Mouse (Mus musculus): Measurements from ENCODE around the gene Nfyc. TPM values are rescaled to one million over a fixed set of nuclear protein-coding genes. Genes with fewer than 3 reads are reported as not detected.

Nfyc gene
- total and polyA plus RNA-seq, 2 experiments from 2014 or later: 91.1 to 174 TPM

GRCm38 (mm10) chr4:120725516-120726090 lies 105.8 kb downstream of the Nfyc start:
- H3K4me1 ChIP-seq (ENCODE audit: control insufficient read depth, insufficient read depth): peaks cover 29% of the 10 kb centered on the region
- peak overlapping the region; percentile 23; the same call in 1 of the 2 replicates for H3K4me2 ChIP-seq (ENCODE audit: low read depth, low read length)
- no peak overlapping the region for H3K4me3 ChIP-seq (ENCODE audit: low read depth, low read length)
- H3K9me3 ChIP-seq (replicated peaks; ENCODE audit: control insufficient read depth, low read length): no peaks in the 10 kb centered on the region
- ATAC-seq (ENCODE audit: insufficient read depth, low read depth) (peak; percentile 4; the same call in 1 of the 2 replicates), DNase-seq (ENCODE audit: low spot score) (no peak)
- WGBS: 67% methylated on average over 5 of the region's 5 CpGs
- no peak for TF ChIP-seq CTCF (IDR thresholded peaks at IDR 0.05; ENCODE audit: low read depth)
- H3K27me3 ChIP-seq (ENCODE audit: control insufficient read depth, insufficient read depth, low read length): no peaks in the 10 kb centered on the region
- H3K9ac ChIP-seq (replicated peaks; ENCODE audit: low read depth, low read length): no peak overlapping the region
- no peaks in the 10 kb centered on the region for H3K36me3 ChIP-seq (replicated peaks; ENCODE audit: control insufficient read depth, insufficient read depth, low read length)
- peak overlapping the region; percentile 71 for H3K27ac ChIP-seq (ENCODE audit: low read depth)

- WGBS: 81% methylated on average over 2 of the region's 2 CpGs
- no peak for ATAC-seq (ENCODE audit: insufficient read depth, low read depth)
- no peak for TF ChIP-seq CTCF (IDR thresholded peaks at IDR 0.05; ENCODE audit: low read depth)
Measured at GRCm38 (mm10) chr4:120721574-120721973, 109.8 kb downstream of the Nfyc start.

GRCm38 (mm10) chr4:120719152-120719551 lies 112.2 kb downstream of the Nfyc start:
- peaks cover 29% of the 10 kb centered on the region for H3K27me3 ChIP-seq (ENCODE audit: control insufficient read depth, insufficient read depth, low read length)

More at GRCm38 (mm10) chr4:120721574-120721973, 109.8 kb downstream of the Nfyc start:
- Histone ChIP-seq H3K4me3 (ENCODE audit: low read depth, low read length) (no peak overlapping the region), H3K27ac (ENCODE audit: low read depth) (no peak overlapping the region), H3K27me3 (ENCODE audit: control insufficient read depth, insufficient read depth, low read length) (peaks cover 11% of the 10 kb centered on the region; the same call in 1 of the 2 replicates), H3K4me2 (ENCODE audit: low read depth, low read length) (no peak overlapping the region), H3K4me1 (ENCODE audit: control insufficient read depth, insufficient read depth) (peaks cover 16% of the 10 kb centered on the region), H3K36me3 (replicated peaks; ENCODE audit: control insufficient read depth, insufficient read depth, low read length) (no peaks in the 10 kb centered on the region), H3K9ac (replicated peaks; ENCODE audit: low read depth, low read length) (no peak overlapping the region), H3K9me3 (replicated peaks; ENCODE audit: control insufficient read depth, low read length) (no peaks in the 10 kb centered on the region)
- no peak for DNase-seq (ENCODE audit: low spot score)

GRCm38 (mm10) chr4:120717591-120717990 lies 113.8 kb downstream of the Nfyc start:
- H3K27me3 ChIP-seq (ENCODE audit: control insufficient read depth, insufficient read depth, low read length): peaks cover 29% of the 10 kb centered on the region

More at GRCm38 (mm10) chr4:120719152-120719551, 112.2 kb downstream of the Nfyc start:
- Histone ChIP-seq H3K9me3 (replicated peaks; ENCODE audit: control insufficient read depth, low read length) (no peaks in the 10 kb centered on the region), H3K27ac (ENCODE audit: low read depth) (no peak overlapping the region), H3K4me1 (ENCODE audit: control insufficient read depth, insufficient read depth) (peaks cover 6% of the 10 kb centered on the region), H3K4me3 (ENCODE audit: low read depth, low read length) (no peak overlapping the region), H3K9ac (replicated peaks; ENCODE audit: low read depth, low read length) (no peak overlapping the region), H3K36me3 (replicated peaks; ENCODE audit: control insufficient read depth, insufficient read depth, low read length) (no peaks in the 10 kb centered on the region), H3K4me2 (ENCODE audit: low read depth, low read length) (no peak overlapping the region)
- ATAC-seq (ENCODE audit: insufficient read depth, low read depth) (no peak), DNase-seq (ENCODE audit: low spot score) (no peak)
- WGBS: 41% methylated on average over 5 of the region's 5 CpGs
- TF ChIP-seq CTCF (IDR thresholded peaks at IDR 0.05; ENCODE audit: low read depth) (no peak), EP300 (IDR thresholded peaks at IDR 0.05; ENCODE audit: low read depth) (no peak)

GRCm38 (mm10) chr4:120716765-120717164 lies 114.6 kb downstream of the Nfyc start:
- Histone ChIP-seq H3K9me3 (replicated peaks; ENCODE audit: control insufficient read depth, low read length) (no peaks in the 10 kb centered on the region), H3K4me1 (ENCODE audit: control insufficient read depth, insufficient read depth) (peaks cover 6% of the 10 kb centered on the region), H3K4me3 (ENCODE audit: low read depth, low read length) (peak overlapping the region; percentile 31), H3K27me3 (ENCODE audit: control insufficient read depth, insufficient read depth, low read length) (peaks cover 29% of the 10 kb centered on the region), H3K36me3 (replicated peaks; ENCODE audit: control insufficient read depth, insufficient read depth, low read length) (no peaks in the 10 kb centered on the region), H3K4me2 (ENCODE audit: low read depth, low read length) (peak overlapping the region; percentile 58), H3K27ac (ENCODE audit: low read depth) (no peak overlapping the region), H3K9ac (replicated peaks; ENCODE audit: low read depth, low read length) (0 out of 2 replicates have a peak overlapping the region, but pooled peaks have one; percentile 4)
- no peak for TF ChIP-seq EP300 (IDR thresholded peaks at IDR 0.05; ENCODE audit: low read depth)
- no peak for TF ChIP-seq CTCF (IDR thresholded peaks at IDR 0.05; ENCODE audit: low read depth)
- DNase-seq (ENCODE audit: low spot score) (no peak), ATAC-seq (ENCODE audit: insufficient read depth, low read depth) (no peak)
- 15% methylated on average over 12 of the region's 12 CpGs for whole genome bisulfite sequencing

More at GRCm38 (mm10) chr4:120717591-120717990, 113.8 kb downstream of the Nfyc start:
- Histone ChIP-seq H3K9ac (replicated peaks; ENCODE audit: low read depth, low read length) (no peak overlapping the region), H3K4me1 (ENCODE audit: control insufficient read depth, insufficient read depth) (peaks cover 6% of the 10 kb centered on the region), H3K36me3 (replicated peaks; ENCODE audit: control insufficient read depth, insufficient read depth, low read length) (no peaks in the 10 kb centered on the region), H3K4me2 (ENCODE audit: low read depth, low read length) (no peak overlapping the region), H3K9me3 (replicated peaks; ENCODE audit: control insufficient read depth, low read length) (no peaks in the 10 kb centered on the region), H3K27ac (ENCODE audit: low read depth) (no peak overlapping the region), H3K4me3 (ENCODE audit: low read depth, low read length) (no peak overlapping the region)
- 56% methylated on average over 8 of the region's 8 CpGs for WGBS
- no peak for DNase-seq (ENCODE audit: low spot score)
- TF ChIP-seq EP300 (IDR thresholded peaks at IDR 0.05; ENCODE audit: low read depth) (no peak), CTCF (IDR thresholded peaks at IDR 0.05; ENCODE audit: low read depth) (no peak)
- ATAC-seq (ENCODE audit: insufficient read depth, low read depth): no peak

Measured in heart, postnatal 0 days (tissue).